Mouse (Mus musculus) right cerebral cortex, postnatal 14 days (tissue): Measurements from ENCODE around the gene Rad51b.

Experiments
- DNase-seq: peaks from one replicate; pipeline ENCODE4 v3.0.0; 2022

The Rad51b gene

DNA sequence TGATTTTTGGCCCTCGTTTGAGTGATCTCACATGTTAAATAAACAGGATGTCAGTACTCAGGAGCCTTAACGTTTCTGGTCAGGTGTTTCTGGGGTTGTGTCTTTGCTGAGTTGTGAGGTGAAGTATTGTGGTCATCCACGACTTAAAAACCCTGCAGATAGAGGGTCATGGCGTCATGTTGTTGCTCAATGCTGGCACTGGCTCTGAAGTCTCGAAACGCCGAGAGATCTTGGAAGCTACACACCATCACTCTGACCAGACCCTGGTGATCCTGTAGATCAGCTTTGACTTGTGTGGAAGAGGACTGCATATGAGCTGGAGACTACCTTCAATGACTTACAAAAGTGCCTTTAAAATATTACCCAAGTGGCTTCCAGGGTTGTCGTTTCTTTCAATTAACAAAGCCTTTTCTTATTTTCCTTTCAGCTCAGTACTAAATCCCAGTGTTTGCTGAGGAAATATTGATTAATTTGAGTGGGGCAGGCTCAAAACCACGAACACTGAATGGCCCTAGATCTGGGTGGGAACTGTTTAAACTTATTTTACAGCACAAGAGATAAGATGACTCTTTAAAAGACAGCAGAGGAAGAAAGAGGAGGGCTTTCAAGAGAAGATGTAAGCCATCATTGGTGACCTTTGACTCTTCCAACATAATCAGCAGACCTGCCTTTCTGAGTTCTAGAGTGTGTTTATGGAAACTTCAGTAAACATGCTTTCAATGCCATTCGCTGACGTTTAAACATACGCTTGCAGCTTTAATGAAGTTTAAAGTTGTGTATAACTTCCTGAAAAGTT is 144.3 kb downstream of the Rad51b start:
- DNase-seq: no peak

DNA sequence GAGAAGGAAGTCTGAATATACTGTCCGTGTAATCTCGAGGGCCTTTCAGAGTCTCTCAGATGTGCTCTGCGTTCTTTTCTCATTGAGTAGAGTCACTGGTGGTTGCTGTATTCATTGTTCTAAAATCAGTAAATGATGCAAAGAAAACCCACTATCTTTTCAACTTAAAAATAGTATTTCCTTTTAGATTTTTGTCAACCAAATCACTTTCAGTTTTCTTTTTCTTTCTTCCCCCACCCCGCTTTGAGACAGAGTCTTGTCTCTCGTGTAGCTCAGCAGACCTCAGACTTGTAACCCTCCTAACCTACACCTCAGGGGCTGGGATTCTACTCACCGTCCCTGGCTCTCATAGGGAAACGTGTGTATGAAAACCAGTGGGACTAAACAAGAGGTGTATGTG is 145.0 kb downstream of the Rad51b start:
- DNase-seq: no peak

DNA sequence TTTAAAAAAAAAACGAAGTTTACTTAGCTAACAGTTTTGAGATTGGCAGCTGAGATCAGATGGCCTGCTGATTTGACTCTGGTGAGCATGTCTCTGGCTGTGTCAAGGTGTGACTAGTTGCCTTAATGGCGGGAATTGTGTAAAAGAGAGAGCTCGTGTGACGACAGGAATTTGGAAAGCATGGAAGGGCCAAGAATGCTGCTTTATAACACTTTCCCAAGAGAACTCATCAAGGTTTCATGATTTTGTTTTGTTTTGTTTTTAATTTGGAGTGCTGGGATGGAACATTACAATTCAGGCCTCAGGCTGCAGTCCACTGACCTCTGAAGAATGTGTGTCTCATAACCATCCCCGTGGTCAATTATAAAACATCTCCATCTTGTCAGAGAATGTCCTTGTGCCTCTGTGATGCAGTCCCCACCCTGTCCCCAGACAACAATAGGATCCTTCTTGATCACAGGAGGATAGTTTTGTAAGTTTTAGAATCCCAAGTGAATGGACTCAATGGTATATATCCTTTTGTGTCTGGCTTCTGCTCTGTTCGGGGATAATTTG is 145.8 kb downstream of the Rad51b start:
- DNase-seq: no peak

DNA sequence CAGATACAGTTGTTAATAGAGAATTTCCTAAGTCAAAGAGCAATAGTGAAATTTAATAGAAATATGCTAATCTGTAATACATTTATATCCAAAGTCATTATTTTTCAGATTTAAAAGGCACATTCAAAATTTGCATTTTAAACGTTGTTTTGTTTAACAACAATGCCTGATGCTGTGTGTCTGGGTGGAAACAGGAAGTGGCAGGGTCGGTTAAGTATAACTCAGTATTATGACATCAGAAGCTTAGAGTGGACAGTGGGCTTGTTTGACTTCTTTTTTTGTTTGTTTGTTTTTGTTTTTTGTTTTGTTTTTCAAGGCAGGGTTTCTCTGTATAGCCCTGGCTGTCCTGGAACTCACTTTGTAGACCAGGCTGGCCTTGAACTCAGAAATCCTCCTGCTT is 147.6 kb downstream of the Rad51b start:
- DNase-seq: no peak

DNA sequence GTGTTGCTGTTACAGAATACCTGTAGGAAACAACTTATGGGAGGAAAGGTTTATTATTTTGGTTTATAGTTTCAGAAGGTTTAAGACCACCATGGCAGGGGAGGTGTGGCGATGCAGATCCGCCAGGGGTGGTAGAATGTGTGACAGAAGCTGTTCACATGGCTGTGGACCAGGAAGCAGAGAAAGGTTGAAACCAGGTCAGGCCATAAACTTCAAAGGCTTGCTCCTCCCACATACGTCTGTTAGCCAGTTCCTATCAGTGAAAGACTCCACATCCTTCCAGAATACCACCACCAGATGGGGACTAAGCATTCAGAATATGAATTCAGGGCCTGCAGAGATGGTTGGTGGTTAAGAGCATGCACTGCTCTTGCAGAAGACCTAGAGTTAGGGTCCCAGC is 150.0 kb downstream of the Rad51b start:
- no peak for DNase-seq

DNA sequence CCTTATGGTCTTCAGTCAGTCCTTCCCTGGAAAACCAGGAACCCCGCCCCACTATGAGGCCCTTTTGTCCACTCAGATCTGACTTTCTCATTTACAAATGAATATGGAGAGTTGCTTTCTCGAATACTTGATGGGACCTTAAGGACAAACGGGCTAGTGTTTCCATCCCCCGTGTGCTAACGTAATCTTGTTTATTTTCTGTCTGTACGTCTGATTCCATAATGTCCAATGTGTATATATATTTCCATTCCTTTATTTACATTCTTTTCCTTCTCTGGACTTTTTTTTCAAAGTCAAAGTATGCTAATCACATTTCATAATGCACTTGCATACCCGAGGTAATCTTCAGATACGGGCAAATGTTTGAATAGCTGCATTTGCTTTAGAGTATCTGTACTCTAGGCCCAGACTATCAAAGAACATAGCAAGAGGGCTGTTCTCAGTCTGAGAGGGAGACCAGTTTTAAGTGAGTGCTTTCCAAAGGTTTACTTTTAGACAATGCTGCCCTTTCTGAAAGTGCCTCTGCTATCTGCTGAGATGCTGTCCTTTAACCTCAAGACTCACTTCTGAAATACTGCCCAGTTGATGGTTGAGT is 152.8 kb downstream of the Rad51b start:
- DNase-seq: no peak

DNA sequence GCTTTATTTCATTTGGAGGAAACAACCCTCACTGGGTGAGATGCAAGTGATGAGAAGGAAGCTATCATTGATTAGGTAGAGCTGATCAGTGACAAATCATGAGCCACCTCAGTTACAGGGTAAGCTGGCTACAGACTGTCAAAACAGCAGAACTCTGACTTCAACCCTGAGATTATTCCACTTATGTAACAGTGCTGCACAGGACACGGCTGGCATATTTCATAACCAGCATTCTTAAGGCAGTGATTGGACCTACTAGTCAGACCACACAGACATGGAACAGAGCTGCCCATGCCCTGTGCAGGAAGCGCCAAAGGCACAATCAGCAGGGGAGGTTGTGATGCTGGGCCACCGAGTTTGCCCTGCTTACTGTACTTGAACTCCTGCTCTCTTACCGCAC is 155.8 kb downstream of the Rad51b start:
- DNase-seq: no peak

DNA sequence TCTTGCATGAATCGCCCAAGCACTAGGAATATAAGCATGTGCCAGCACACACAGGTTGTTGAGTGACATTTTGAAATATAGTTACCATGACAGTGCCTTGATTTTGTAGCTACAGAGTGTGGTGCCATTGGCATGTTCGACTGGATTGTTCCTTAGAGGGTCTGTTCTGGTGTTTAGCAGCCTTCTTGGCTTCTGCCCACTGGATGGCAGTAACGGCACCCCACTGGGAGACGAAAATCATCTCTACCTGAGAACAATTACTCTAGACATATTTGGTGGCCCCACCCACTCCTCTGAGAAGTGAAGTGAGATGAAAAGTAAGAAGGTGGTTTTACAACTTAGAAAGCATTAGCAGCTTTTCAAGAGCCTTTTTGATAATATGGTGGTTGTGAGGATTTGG is 156.9 kb downstream of the Rad51b start:
- no peak for DNase-seq

DNA sequence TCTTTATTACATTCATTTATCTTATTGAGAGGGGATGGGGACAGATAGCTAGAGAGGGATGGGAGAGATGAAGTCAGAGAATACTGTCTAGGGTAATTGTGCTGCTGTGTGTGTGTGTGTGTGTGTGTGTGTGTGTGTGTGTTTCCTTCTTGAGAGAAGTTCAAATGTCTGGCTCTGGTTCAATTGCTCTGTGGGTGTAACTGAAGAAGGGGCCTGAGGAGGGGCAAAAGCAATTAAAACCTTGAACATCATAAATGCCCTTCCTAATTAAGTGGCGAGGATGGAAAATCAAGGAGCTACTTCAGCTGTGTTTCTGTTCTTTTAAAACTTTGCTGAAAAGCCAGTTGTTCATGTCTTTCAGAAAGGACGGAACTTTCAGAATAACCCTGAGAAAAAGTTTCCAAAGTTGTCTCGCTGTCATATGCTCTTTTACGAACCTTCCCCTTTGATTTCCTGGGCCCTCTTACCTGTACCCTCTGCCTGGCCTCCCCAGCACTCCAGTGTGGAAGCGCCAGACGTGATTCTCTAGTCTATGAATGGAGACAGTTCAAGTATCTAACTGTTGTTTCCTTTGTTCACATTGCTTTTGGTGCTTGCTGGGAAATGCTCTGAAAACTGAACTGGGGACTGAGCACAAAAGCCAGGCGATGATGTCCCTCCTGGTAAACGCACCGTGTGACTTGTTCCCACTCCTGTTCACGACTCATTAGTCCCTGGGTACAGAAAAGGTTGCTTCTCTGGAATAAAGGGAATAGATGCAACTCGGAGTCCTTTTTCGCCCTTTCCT is 158.2 kb downstream of the Rad51b start:
- DNase-seq: no peak

DNA sequence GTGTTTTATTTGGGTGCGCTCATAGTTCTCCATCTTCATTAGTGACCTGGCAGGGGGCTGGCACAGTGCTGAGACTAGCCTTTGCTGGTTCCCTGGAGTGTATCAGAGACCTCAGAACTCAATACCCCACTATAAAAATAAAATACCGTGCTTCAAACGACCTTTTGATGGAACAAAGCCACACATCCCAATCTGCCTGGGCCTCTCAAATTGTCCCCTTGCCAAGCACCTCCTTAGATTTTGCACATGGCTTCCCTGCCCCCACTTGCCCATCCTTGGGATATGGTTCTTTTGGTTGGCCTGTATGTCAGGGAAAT is 158.7 kb downstream of the Rad51b start:
- DNase-seq: no peak

DNA sequence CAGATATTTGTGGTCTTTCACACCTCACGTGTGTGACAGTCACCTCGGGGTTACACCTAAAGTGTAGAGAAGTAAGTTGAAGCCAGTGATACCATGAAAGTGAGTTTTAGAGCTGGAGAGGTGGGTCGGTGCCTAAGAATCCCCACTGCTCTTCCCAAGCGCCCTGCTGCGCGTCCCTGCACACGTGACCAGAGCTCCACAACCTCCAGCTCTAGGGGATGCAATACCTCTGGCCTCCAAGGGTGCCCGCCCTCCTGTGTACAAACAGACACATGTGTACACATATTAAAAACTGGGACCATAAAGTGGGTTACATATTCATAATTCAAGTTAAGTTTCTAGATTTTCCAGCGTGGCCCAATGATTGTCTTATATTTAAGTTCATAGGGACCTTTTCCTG is 159.2 kb downstream of the Rad51b start:
- DNase-seq: no peak

DNA sequence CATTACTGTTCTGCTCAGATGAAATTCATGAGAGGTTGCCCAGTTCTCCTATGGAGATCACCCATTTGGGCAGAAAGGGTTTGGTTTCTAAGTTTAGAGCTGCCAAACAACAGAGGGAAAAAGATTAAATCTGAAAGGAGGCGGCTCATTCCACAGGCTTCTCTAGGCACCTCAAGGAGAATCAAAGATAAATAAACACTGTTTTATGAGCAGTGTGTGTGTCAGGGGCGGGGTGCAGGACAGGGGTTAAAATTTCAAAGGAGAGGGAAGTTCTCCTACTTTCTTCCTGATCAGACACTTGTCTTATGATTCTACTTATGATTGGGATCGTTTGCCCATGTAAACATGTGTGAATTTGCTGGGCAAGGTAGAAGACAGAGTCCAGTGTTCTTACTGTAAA is 166.3 kb downstream of the Rad51b start:
- DNase-seq: no peak

DNA sequence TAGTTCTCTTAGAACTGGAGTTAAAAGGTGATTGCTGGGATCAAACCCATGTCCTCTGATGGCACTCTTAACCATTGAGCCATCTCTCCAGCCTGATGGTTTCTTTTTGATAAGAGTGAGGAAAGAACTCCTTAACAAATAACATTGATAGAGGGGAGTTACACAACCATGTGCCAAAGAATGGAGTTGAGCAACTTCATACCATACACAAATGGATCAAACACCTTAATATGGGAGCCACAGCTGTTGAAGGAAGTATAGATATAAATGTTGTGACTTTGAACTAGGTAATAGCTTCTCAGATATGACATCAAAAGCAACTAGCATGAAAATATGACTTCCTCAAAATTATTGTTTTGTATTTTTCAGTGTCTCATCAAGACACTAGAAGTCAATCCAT is 173.0 kb downstream of the Rad51b start:
- no peak for DNase-seq

DNA sequence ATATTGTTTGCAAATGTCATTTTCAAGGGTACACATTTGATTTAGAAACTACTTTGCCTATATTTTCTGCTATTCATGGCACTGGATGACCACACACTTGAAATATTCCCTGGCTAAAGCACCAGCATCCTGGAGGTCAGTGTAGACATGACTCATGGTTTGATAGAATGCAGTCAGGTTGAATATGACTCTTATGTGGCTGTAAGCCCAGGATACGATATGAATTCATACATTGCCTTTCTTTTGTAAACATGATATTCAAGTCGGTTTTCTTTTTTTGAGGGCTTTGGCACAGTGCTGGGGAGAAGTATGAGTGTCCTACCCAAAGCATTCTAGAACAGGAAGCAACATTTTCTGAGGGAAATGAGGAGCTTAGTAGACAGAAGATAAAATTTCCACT is 174.8 kb downstream of the Rad51b start:
- DNase-seq: no peak

DNA sequence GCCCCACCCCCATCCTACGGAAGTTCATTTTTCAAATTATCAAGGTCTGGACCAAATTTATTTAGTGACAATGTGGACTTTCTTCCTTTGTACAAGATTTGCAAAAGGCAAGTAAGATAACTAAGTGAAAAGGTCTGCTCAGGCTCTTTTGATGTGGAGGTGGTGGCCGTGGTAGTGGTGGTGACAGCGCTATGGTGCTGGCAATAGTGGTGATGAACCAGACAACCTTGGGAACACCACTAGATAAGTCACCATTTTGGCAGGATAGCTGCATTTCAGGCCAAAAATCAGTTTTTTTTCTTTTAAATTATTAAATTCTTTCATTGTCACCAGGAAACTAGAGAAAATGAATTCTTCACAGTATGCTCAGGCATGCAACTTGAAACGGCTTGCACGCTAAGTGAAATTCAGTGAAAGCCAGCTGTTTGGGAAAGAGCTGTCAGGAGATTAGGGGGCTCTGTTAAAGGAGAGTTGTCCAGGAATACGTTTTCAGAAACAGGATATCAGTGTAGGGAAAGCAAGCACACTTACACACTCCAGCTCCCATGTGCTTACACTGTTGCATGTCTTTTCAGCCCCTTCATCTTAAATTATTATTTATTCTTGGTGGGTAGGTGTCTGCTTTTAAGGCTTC is 179.4 kb downstream of the Rad51b start:
- DNase-seq: no peak

DNA sequence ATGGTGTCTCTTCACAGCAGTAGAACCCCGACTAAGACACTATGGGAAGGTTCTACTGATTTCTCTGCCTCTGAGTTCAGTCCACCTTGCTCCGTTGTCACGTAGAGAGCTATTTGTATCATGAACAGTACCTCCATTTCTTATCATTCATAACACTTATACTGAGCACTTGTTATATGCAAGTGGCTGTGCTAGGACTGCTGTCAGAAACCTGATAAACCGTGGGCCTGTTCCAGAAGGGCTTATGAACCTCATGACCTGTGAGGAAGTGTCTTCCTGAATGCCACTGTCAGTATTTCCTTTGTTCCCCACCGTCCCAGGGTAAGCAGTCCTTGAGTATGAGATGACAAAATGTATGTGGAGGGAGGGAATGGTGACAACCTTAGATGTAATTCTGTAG is 181.7 kb downstream of the Rad51b start:
- no peak for DNase-seq

DNA sequence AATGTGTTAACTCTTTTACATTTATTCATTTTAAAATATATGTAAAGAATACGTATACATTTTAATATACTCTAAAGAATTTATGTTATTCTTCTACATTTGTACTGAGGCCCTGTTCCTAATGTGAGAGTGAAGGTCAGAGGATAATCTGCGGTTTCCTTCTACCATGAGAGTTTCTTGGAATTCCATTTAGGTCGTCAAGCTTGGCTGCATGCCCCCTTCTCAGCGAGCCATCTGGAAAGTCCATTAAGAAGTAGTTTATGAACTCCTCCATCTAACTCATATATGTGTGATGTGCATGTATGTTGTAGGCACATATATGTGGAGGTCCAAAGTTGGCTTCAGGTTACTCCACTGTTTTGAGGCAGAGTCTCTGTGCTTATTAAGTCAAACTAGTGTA is 188.4 kb downstream of the Rad51b start:
- no peak for DNase-seq

DNA sequence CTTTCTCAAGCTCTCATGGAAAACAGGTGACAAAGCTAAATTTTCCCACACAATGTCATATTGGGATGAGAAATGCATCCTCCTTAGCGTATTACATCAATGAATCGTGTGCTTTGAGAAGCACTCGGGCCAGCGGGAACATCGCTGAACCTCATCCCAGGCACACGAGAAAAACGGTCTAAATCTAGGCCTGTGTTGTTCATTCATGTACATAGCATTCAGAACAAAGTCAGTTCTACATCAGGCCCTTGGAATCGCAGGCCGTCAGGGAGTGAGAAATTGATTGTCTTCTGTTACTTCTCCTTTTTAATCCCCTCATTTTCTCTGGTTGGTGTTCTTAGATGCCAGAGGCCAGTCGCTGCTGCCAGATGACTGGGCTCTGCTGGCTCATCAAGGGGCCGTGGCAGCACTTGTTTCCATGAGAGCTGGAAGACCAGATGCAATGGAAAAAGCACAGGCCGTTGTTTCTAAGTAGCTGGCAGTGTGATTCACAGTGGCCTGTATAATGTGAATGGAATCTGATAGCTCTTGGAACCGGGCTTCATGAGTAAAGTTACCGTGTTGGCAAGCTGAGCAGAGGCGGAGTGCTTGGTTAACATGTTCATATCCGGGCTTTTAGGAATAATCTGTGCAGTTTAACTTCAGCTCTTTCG is 191.6 kb downstream of the Rad51b start:
- no peak for DNase-seq

DNA sequence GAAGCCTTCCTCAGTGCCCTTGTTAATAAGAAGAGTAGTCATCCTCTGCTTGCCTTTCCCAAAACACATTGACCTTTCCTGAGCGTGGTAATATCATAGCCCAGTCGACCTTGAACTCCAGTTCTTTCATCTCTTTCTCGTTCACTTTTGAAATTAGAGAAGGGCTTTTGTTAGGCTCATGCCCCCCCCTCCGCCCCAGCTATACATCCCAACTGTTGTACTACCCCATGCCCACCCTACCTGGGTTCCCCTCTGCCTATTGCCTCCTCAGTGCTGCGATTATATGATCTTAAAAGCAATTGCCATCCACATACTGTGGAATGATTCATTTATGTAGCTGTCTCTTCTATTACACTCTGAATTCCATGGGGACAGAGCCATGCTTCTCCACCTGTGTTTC is 193.5 kb downstream of the Rad51b start:
- DNase-seq: no peak

DNA sequence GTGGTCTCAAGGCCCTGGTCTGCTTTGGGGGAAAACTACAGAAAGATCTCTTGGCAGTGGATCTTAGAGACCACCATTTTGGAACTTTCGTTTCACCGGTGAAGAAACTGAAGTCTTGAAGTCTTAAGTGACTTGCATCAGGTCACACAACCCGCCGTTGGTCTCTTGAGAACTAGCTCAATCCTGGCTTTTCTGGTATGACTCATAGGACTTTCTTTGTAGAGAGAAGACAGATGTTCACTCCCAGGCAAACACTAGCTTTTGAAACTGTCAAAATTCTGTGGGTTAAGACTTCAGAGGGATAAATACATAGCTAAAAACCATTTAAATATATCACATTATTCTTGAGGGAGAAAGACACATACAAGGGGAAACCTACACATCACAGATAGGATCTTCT is 195.1 kb downstream of the Rad51b start:
- DNase-seq: no peak

DNA sequence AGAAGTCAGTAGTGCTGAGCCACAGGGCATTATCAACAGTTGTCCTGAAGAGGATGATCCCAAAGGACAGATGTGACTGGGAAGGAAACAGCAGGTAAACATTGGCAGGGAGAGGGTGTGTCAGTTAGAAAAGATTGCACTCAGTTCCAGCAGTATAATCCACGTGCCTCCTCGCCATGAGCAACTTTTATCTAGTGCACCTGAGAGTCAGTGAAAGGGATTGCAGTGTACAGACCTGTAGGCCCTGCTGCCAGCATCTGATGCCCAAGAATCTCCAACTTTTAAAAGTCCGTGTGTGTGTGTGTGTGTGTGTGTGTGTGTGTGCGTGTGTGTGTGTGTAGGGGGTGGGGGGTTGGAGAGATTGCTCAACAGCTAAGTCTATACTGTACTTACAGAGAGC is 195.5 kb downstream of the Rad51b start:
- no peak for DNase-seq

DNA sequence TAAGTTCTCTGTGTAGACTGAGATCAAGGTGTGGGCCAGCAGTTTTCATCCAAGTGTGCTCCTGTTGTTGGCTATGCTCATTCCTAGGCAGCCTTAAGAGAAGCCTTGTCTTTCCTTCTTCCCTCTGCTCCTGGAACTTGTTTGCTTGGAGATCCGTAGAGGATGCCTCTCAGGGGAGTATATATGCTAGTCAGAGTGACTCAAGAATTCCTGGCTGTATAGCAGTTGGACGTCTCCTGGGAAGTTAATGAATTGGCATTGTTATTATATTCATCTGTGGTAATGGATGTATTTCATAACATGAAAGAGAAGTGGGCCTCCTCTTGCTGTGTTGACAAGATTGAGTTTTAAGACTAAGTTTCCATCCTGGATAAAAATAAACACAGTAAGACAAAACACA is 196.4 kb downstream of the Rad51b start:
- no peak for DNase-seq

DNA sequence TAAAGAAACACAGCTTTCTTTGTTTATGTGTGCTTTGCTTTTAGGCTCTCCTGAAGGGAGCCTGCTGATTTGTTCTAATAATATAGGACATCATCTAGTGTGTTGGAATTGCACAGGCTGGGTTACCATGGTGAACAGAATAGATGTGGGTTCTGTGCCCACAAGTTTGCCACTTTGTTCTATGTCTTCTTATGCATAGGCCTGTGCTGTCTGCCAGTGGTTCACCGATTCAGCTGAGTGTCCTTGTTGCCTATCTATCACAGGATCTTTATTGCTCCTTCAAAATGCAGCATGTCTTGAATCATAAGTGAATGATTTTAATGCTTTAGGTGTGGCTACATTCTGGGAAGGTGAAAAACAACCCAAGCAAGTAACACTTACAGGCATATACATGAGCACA is 201.2 kb downstream of the Rad51b start:
- no peak for DNase-seq
